Mouse (Mus musculus): ENCODE data around the gene Tktl1. TPM values are rescaled to one million over a fixed set of nuclear protein-coding genes. Genes with fewer than 3 reads are reported as not detected.

Gene Tktl1
- polyA plus RNA-seq, 1 experiment from 2014 or later: not detected

DNA sequence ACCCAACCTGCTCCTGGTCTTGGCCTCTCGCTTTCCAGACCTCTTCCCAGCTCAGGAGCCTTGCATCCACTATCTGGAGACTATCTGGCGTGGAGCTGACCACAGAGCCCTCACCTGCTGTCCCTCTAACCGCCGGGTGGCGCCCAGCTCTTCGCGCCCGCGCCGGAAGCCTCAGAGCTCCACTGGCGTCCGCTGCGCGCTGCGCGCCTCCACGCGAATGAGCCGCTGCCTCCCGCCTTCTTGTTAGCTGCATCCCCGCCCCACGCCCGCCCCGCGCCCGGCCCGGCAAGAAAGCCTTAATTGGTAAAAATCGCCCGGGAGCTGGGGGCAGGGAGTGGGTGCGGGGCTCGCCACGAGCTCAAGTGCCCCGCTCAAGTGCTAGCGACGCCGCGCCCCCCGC, 72.6 kb downstream of the Tktl1 start, which contains the start of gene Flna:
TSS of gene Flna (minus strand) at position 206 of the 400 bp plus-strand sequence.
- Histone ChIP-seq H3K4me2 (peak within 1 kb of the TSS; percentile 72), H3K9ac (ENCODE audit: low read depth, low read length) (peak within 1 kb of the TSS; percentile 57), H3K9me3 (ENCODE audit: control insufficient read depth, low read length) (no peaks in the 10 kb centered on the region), H3K4me3 (ENCODE audit: low read depth, low read length) (peak within 1 kb of the TSS; percentile 46), H3K27me3 (replicated peaks; ENCODE audit: control insufficient read depth, insufficient read depth, low read length) (no peaks in the 10 kb centered on the region), H3K27ac (ENCODE audit: low read depth, low read length) (peak within 1 kb of the TSS; percentile 34; the same call in 1 of the 2 replicates), H3K4me1 (replicated peaks; ENCODE audit: control insufficient read depth, insufficient read depth, low read length) (no peaks in the 10 kb centered on the region), H3K36me3 (ENCODE audit: control insufficient read depth, insufficient read depth, low read length) (no peaks in the 10 kb centered on the region)
- DNase-seq (ENCODE audit: low spot score) (peak; percentile 54), ATAC-seq (replicated peaks; ENCODE audit: low FRiP score) (no peak)
- WGBS: 14% methylated on average over 37 of the region's 38 CpGs

DNA sequence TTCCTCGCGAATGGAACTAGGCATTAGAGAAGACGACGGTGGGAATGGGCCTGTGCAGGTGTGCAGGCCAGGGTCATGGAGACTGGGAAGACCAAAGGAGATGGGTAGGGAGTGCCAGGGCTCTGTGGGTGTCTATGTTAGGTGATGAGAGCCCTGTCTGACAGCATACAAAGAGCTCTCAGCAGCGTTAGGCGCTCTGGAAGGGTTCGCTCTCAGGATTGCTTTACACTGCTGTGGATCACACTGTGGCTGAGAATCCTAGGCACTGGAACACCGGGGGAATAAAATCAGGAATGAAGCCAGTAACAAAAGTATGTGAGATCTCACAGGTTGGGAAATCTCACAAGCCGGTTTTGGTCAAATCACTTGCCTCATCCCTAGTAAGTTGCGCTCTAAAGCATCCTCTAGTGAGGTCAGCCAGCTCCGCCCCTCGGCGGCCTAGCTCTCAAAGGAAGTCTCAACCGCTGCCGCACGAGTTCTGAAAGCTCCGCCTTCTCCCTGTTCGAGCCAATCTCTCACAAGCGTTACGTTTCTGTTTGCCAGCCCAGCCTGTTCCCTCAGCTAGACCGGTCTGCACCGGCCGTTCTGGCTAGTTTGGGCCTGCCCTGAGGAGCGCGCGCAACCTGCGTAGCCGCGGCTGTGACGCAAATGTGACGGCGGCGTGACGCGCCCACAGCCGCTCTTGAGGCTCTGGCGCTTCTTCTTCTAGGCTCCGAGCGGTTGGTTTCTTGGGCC, 77.3 kb downstream of the Tktl1 start, which contains the start of gene Emd:
TSS of gene Emd (plus strand) at position 535 of the 735 bp plus-strand sequence.
- Histone ChIP-seq H3K9me3 (ENCODE audit: control insufficient read depth, low read length) (no peaks in the 10 kb centered on the region), H3K27me3 (replicated peaks; ENCODE audit: control insufficient read depth, insufficient read depth, low read length) (no peaks in the 10 kb centered on the region), H3K4me2 (peak within 1 kb of the TSS; percentile 77), H3K27ac (ENCODE audit: low read depth, low read length) (peak within 1 kb of the TSS; percentile 82), H3K4me1 (replicated peaks; ENCODE audit: control insufficient read depth, insufficient read depth, low read length) (no peaks in the 10 kb centered on the region; the same call in 1 of the 2 replicates), H3K36me3 (ENCODE audit: control insufficient read depth, insufficient read depth, low read length) (no peaks in the 10 kb centered on the region), H3K4me3 (ENCODE audit: low read depth, low read length) (peak within 1 kb of the TSS; percentile 67), H3K9ac (ENCODE audit: low read depth, low read length) (peak within 1 kb of the TSS; percentile 76)
- DNase-seq (ENCODE audit: low spot score): peak; percentile 74
- WGBS: 23% methylated on average over 39 of the region's 39 CpGs
- ATAC-seq (replicated peaks; ENCODE audit: low FRiP score): peak; percentile 97

DNA sequence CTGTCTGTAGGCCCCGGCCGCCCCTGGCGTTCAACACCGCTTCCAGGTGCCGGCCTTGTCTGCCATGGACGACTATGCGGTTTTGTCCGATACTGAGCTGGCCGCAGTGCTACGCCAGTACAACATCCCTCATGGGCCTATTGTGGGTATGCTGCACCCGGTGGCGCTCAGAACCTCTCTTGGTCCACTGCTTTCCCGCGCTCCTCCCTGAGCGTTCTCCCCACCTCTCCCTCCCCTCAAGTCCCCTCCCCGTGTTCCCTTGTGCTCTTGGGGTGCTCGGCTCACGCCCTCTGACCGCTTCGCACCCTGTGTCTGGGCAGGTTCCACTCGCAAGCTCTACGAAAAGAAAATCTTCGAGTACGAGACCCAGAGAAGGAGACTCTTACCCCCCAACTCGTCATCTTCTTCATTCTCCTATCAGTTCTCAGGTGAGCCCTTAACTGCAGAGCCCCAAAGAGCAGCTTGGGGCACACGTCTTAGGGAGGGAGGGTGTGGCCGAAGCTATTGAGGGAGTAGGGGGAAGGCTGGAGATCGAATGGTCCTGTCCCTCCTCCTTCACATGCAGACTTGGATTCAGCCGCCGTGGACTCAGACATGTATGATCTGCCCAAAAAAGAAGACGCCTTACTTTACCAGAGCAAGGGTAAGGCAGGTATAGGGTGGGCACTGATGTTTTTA, 78.0 kb downstream of the Tktl1 start:
- no peaks in the 10 kb centered on the region for H3K27me3 ChIP-seq (replicated peaks; ENCODE audit: control insufficient read depth, insufficient read depth, low read length)
- WGBS: 17% methylated on average over 31 of the region's 31 CpGs
- no peaks in the 10 kb centered on the region; the same call in 1 of the 2 replicates for H3K4me1 ChIP-seq (replicated peaks; ENCODE audit: control insufficient read depth, insufficient read depth, low read length)
- DNase-seq (ENCODE audit: low spot score) (no peak), ATAC-seq (replicated peaks; ENCODE audit: low FRiP score) (peak; percentile 64)
- peak overlapping the region; percentile 76 for H3K9ac ChIP-seq (ENCODE audit: low read depth, low read length)
- H3K9me3 ChIP-seq (ENCODE audit: control insufficient read depth, low read length): no peaks in the 10 kb centered on the region
- peak overlapping the region; percentile 77 for H3K4me2 ChIP-seq
- peak overlapping the region; percentile 67 for H3K4me3 ChIP-seq (ENCODE audit: low read depth, low read length)
- H3K27ac ChIP-seq (ENCODE audit: low read depth, low read length): peak overlapping the region; percentile 82
- H3K36me3 ChIP-seq (ENCODE audit: control insufficient read depth, insufficient read depth, low read length): no peaks in the 10 kb centered on the region

DNA sequence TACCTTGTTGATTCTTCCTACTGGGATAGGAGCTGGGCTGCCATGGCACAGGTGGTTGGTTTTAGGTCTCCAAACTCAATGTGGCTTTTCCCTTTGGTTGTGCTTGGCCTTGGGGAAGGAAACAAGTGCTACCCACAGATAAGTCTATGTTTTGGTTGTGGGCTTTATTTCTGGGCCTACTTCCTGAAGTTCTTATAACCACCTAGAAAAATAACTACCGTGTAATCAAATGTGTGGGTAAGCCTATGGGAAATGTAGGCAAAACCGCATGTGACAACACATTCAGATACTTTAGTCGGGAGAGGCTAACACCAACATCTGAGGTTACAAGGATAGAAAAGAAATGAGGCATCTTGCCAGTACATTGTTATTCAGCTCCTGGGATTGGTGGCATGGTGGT, 80.7 kb downstream of the Tktl1 start:
- no peak overlapping the region for H3K4me3 ChIP-seq (ENCODE audit: low read depth, low read length)
- no peaks in the 10 kb centered on the region for H3K27me3 ChIP-seq (replicated peaks; ENCODE audit: control insufficient read depth, insufficient read depth, low read length)
- H3K9me3 ChIP-seq (ENCODE audit: control insufficient read depth, low read length): no peaks in the 10 kb centered on the region
- no peak for DNase-seq (ENCODE audit: low spot score)
- no peak for ATAC-seq (replicated peaks; ENCODE audit: low FRiP score)
- no peak overlapping the region for H3K9ac ChIP-seq (ENCODE audit: low read depth, low read length)
- H3K4me1 ChIP-seq (replicated peaks; ENCODE audit: control insufficient read depth, insufficient read depth, low read length): no peaks in the 10 kb centered on the region; the same call in 1 of the 2 replicates
- no peak overlapping the region for H3K4me2 ChIP-seq
- H3K36me3 ChIP-seq (ENCODE audit: control insufficient read depth, insufficient read depth, low read length): no peaks in the 10 kb centered on the region
- H3K27ac ChIP-seq (ENCODE audit: low read depth, low read length): no peak overlapping the region
- 82% methylated on average over 3 of the region's 3 CpGs for WGBS

Other genes with a start within 250 kb of the Tktl1 start
- 30.3 and 32.5 TPM in 2 replicates for gene Renbp, start 246.4 kb upstream of the Tktl1 start, polyA plus RNA-seq (2014; fragmentation: Nextera tagmentation; extraction: Ambion mirVana)
- gene Hcfc1, start 210.9 kb upstream of the Tktl1 start, polyA plus RNA-seq (2014; fragmentation: Nextera tagmentation; extraction: Ambion mirVana): 68.6 and 72.8 TPM in 2 replicates
- 51.8 and 61.0 TPM in 2 replicates for gene Irak1, start 153.3 kb upstream of the Tktl1 start, polyA plus RNA-seq (2014; fragmentation: Nextera tagmentation; extraction: Ambion mirVana)
- gene Opn1mw, start 49.8 kb upstream of the Tktl1 start, polyA plus RNA-seq (2014; fragmentation: Nextera tagmentation; extraction: Ambion mirVana): not detected in 2 replicates
- 10.5 and 11.8 TPM in 2 replicates for gene Mecp2, start 41.9 kb upstream of the Tktl1 start, polyA plus RNA-seq (2014; fragmentation: Nextera tagmentation; extraction: Ambion mirVana)
- gene Tex28, start 9.4 kb upstream of the Tktl1 start, polyA plus RNA-seq (2014; fragmentation: Nextera tagmentation; extraction: Ambion mirVana): not detected in 2 replicates
- 172 and 175 TPM in 2 replicates for gene Flna, start 72.6 kb downstream of the Tktl1 start, polyA plus RNA-seq (2014; fragmentation: Nextera tagmentation; extraction: Ambion mirVana)
- 20.7 and 23.2 TPM in 2 replicates for gene Emd, start 77.4 kb downstream of the Tktl1 start, polyA plus RNA-seq (2014; fragmentation: Nextera tagmentation; extraction: Ambion mirVana)
- gene Rpl10, start 93.6 kb downstream of the Tktl1 start, polyA plus RNA-seq (2014; fragmentation: Nextera tagmentation; extraction: Ambion mirVana): 887 and 939 TPM in 2 replicates
- 48.5 and 49.8 TPM in 2 replicates for gene Taz, start 104.7 kb downstream of the Tktl1 start, polyA plus RNA-seq (2014; fragmentation: Nextera tagmentation; extraction: Ambion mirVana)
- 12.1 and 15.3 TPM in 2 replicates for gene Dnase1l1, start 105.1 kb downstream of the Tktl1 start, polyA plus RNA-seq (2014; fragmentation: Nextera tagmentation; extraction: Ambion mirVana)
- 90.5 and 103 TPM in 2 replicates for gene Atp6ap1, start 119.8 kb downstream of the Tktl1 start, polyA plus RNA-seq (2014; fragmentation: Nextera tagmentation; extraction: Ambion mirVana)
- gene Gdi1, start 127.7 kb downstream of the Tktl1 start, polyA plus RNA-seq (2014; fragmentation: Nextera tagmentation; extraction: Ambion mirVana): 112 and 122 TPM in 2 replicates
- gene Fam50a, start 135.8 kb downstream of the Tktl1 start, polyA plus RNA-seq (2014; fragmentation: Nextera tagmentation; extraction: Ambion mirVana): 55.0 and 55.1 TPM in 2 replicates
- 3.6 and 5.8 TPM in 2 replicates for gene Plxna3, start 151.8 kb downstream of the Tktl1 start, polyA plus RNA-seq (2014; fragmentation: Nextera tagmentation; extraction: Ambion mirVana)
- gene Lage3, start 176.4 kb downstream of the Tktl1 start, polyA plus RNA-seq (2014; fragmentation: Nextera tagmentation; extraction: Ambion mirVana): 94.4 and 102 TPM in 2 replicates
- gene Ubl4a, start 196.0 kb downstream of the Tktl1 start, polyA plus RNA-seq (2014; fragmentation: Nextera tagmentation; extraction: Ambion mirVana): 72.0 and 75.4 TPM in 2 replicates
- gene Slc10a3, start 196.1 kb downstream of the Tktl1 start, polyA plus RNA-seq (2014; fragmentation: Nextera tagmentation; extraction: Ambion mirVana): 11.9 and 13.0 TPM in 2 replicates
- 16.8 and 18.5 TPM in 2 replicates for gene Fam3a, start 216.0 kb downstream of the Tktl1 start, polyA plus RNA-seq (2014; fragmentation: Nextera tagmentation; extraction: Ambion mirVana)
- gene Ikbkg, start 216.0 kb downstream of the Tktl1 start, polyA plus RNA-seq (2014; fragmentation: Nextera tagmentation; extraction: Ambion mirVana): 19.2 and 23.0 TPM in 2 replicates